Mouse (Mus musculus): ENCODE measurements around the gene Tctn1. TPM values are rescaled to one million over a fixed set of nuclear protein-coding genes. Genes with fewer than 3 reads are reported as not detected.

The Tctn1 gene
- polyA plus RNA-seq, 1 experiment from 2014 or later, result 4.8 TPM

DNA sequence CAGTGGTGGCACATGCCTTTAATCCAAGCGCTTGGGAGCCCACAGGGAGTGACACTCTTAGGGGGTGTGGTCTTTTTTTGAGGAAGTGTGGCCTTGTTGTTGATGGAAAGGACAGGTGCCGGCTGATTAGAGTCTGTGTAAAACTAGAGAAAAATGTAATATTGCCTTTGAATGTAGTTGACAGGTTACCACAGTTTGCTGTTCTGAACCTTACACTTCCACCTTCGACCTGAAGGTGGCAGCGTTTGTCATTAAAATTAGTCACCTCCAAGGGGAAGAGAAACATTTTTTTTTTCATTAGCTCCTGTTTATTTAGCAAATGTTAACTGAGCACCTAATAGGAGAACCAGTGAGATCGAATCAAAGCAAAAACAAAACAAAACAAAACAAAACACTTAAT, 3.6 kb upstream of the Tctn1 start:
- Histone ChIP-seq H3K27ac (no peak overlapping the region), H3K9ac (replicated peaks) (no peak overlapping the region), H3K4me3 (replicated peaks) (no peak overlapping the region), H3K36me3 (no peaks in the 10 kb centered on the region), H3K4me2 (no peak overlapping the region), H3K4me1 (replicated peaks) (peaks cover 9% of the 10 kb centered on the region; the same call in 1 of the 2 replicates), H3K9me3 (no peaks in the 10 kb centered on the region), H3K27me3 (no peaks in the 10 kb centered on the region)
- no peak for ATAC-seq (ENCODE audit: insufficient number of reproducible peaks, insufficient read depth, low FRiP score, low TSS enrichment, low read depth)
- 26% methylated on average over 5 of the region's 5 CpGs for WGBS

DNA sequence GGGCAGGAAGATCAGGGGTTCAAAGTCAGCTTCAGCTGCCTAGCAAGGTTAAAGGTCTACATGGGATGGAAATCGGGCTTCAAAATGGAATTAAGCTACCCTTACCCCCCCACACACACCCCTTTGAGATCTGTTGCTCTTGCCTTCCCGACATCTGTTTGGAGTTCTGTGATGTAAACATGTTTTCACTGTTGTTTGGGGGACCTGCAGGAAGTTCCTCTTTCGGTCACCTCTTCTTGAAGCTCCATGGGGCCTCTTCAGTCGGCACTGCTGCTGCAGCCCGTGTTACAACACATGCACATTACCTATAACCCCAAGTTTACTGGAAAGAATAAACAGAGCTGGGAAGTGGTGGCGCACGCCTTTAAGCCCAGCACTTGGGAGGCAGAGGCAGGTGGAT, 2.9 kb upstream of the Tctn1 start:
- Histone ChIP-seq H3K4me1 (replicated peaks) (peaks cover 9% of the 10 kb centered on the region; the same call in 1 of the 2 replicates), H3K9ac (replicated peaks) (no peak overlapping the region), H3K4me2 (no peak overlapping the region), H3K27me3 (no peaks in the 10 kb centered on the region), H3K27ac (no peak overlapping the region), H3K4me3 (replicated peaks) (no peak overlapping the region), H3K36me3 (no peaks in the 10 kb centered on the region), H3K9me3 (no peaks in the 10 kb centered on the region)
- 72% methylated on average over 7 of the region's 7 CpGs for WGBS
- ATAC-seq (ENCODE audit: insufficient number of reproducible peaks, insufficient read depth, low FRiP score, low TSS enrichment, low read depth), result no peak

GRCm38 (mm10) chr5:122265942-122266341, 1.7 kb upstream of the Tctn1 start:
- Histone ChIP-seq H3K36me3 (peaks cover 2% of the 10 kb centered on the region; the same call in 1 of the 2 replicates), H3K27me3 (no peaks in the 10 kb centered on the region), H3K9ac (replicated peaks) (no peak overlapping the region), H3K27ac (no peak overlapping the region), H3K4me1 (replicated peaks) (peaks cover 9% of the 10 kb centered on the region; the same call in 1 of the 2 replicates), H3K4me2 (no peak overlapping the region), H3K4me3 (replicated peaks) (no peak overlapping the region), H3K9me3 (no peaks in the 10 kb centered on the region)
- WGBS, result 86% methylated on average over 2 of the region's 2 CpGs
- no peak for ATAC-seq (ENCODE audit: insufficient number of reproducible peaks, insufficient read depth, low FRiP score, low TSS enrichment, low read depth)

DNA sequence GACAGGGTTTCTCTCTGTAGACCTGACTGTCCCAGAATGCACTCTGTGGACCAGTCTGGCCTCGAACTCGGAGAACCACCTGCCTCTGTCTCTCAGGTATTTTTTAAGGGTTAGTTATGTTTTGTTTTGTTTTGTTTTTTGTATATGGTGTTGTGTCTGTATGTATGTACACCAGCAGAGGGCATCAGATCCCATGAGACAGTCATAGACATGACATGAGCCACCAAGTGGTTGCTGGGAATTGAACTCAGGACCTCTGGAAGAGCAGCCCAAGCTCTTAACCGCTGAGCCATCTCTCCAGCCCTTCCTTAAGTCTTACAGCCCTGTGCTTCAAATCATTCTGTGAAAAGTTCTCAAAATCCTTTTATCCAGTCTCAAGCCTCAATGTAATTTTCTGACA, 927 bp upstream of the Tctn1 start:
- no peaks in the 10 kb centered on the region for H3K9me3 ChIP-seq
- peaks cover 9% of the 10 kb centered on the region; the same call in 1 of the 2 replicates for H3K4me1 ChIP-seq (replicated peaks)
- H3K27me3 ChIP-seq, result no peaks in the 10 kb centered on the region
- H3K4me2 ChIP-seq, result peak overlapping the region; percentile 72; the same call in 1 of the 2 replicates
- H3K9ac ChIP-seq (replicated peaks), result no peak overlapping the region
- ATAC-seq (ENCODE audit: insufficient number of reproducible peaks, insufficient read depth, low FRiP score, low TSS enrichment, low read depth), result no peak
- H3K4me3 ChIP-seq (replicated peaks), result no peak overlapping the region
- H3K27ac ChIP-seq, result no peak overlapping the region
- 74% methylated on average over 3 of the region's 3 CpGs for WGBS
- H3K36me3 ChIP-seq, result peaks cover 7% of the 10 kb centered on the region; the same call in 1 of the 2 replicates

DNA sequence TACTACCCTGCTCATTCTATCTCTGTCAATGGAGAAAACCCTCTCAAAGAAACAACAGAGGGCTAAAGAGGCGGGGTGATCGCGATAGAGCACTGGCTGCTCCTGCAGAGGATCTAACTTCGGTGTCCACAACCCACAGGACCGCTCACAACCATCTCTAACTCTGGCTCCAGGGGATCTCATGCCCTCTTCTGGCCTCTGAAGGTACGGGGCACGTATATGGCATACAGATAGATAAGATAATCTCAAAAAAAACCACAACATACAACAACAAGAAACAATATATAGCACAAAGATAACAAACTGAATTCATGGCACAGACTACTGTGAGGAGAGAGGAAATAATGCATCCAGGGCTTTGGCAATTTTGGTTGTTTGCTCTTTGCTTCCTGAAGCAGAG, 2.2 kb downstream of the Tctn1 start:
- no peak overlapping the region for H3K9ac ChIP-seq (replicated peaks)
- peaks cover 9% of the 10 kb centered on the region; the same call in 1 of the 2 replicates for H3K4me1 ChIP-seq (replicated peaks)
- H3K36me3 ChIP-seq, result peaks cover 36% of the 10 kb centered on the region
- no peak for ATAC-seq (ENCODE audit: insufficient number of reproducible peaks, insufficient read depth, low FRiP score, low TSS enrichment, low read depth)
- no peaks in the 10 kb centered on the region for H3K27me3 ChIP-seq
- H3K27ac ChIP-seq, result no peak overlapping the region
- no peaks in the 10 kb centered on the region for H3K9me3 ChIP-seq
- 66% methylated on average over 7 of the region's 7 CpGs for WGBS
- no peak overlapping the region for H3K4me2 ChIP-seq
- no peak overlapping the region for H3K4me3 ChIP-seq (replicated peaks)

DNA sequence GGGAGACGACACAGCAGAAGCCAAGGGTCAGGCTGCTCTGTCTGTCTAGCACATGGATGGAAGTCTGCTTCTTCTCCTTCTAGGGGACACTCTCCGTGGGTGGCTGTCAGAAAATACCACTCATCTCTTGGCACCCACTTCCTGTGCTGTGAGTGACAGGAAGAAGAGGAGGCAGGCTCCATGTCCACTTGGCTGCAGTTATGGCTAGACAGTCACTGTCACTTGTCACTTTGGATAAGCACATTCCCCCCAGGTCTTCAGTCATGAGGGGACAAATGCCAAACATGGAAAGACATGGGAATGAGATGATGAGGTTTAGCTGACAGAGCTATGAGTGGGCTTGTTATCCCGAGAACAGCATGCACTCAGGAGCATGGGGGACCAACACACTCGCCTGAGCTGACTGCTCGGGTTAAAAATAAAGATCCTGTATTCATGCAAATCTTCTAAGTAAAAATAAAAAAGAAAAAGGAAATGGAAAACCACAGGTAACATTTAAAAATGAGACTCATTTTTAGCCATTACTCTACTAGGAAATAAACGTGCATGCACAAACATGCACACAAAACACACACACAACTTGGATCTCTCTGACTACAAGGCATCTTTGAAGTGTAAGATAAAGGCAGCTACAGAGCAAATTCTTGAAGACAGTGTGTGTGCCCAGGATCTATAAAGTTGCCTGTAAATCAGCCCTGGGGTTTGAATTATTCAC, 6.1 kb downstream of the Tctn1 start:
- Histone ChIP-seq H3K27ac (no peak overlapping the region), H3K9ac (replicated peaks) (no peak overlapping the region), H3K36me3 (peaks cover 71% of the 10 kb centered on the region), H3K4me2 (no peak overlapping the region), H3K4me1 (replicated peaks) (peaks cover 3% of the 10 kb centered on the region; the same call in 1 of the 2 replicates), H3K4me3 (replicated peaks) (no peak overlapping the region), H3K27me3 (no peaks in the 10 kb centered on the region), H3K9me3 (no peaks in the 10 kb centered on the region)
- WGBS, result 79% methylated on average over 6 of the region's 6 CpGs
- ATAC-seq (ENCODE audit: insufficient number of reproducible peaks, insufficient read depth, low FRiP score, low TSS enrichment, low read depth), result no peak

DNA sequence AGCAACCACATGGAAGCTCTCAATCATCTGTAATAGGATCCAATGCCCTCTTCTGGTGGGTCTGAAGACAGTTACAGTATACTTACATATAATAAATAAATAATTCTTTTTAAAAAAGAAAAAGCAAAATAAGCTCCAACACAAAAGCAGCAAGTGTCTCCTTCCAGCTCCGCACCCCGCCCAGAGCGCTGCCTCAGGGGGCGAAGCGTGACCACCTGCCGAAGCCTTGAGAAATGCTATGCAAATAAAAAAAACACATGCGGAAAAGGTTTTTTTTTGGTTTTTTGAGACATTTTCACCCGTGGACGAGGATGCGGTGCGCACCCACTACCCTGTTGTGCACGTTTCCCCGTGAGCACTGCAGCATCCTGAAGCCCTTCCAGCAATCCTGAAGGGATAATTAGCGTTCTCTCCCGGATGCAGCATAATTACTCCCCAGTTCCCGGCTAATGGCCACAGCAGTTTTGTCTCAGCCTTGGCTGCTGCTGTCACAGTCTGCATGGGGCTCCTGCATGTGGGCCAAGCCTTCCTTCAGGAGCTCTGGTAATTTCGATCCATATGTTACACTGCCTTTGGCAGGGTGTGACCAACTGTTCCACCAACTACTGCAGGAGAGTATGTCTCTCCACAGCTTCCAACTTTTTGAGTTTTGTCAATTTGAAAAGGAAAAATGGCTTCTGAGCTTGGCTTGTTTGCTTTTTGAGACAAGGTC, 12.2 kb downstream of the Tctn1 start:
- Histone ChIP-seq H3K36me3 (peaks cover 81% of the 10 kb centered on the region), H3K4me1 (replicated peaks) (no peaks in the 10 kb centered on the region), H3K4me2 (no peak overlapping the region), H3K4me3 (replicated peaks) (no peak overlapping the region), H3K27me3 (no peaks in the 10 kb centered on the region), H3K27ac (no peak overlapping the region), H3K9me3 (no peaks in the 10 kb centered on the region), H3K9ac (replicated peaks) (no peak overlapping the region)
- 76% methylated on average over 17 of the region's 17 CpGs for WGBS
- ATAC-seq (ENCODE audit: insufficient number of reproducible peaks, insufficient read depth, low FRiP score, low TSS enrichment, low read depth), result no peak

GRCm38 (mm10) chr5:122249281-122249680, 15.0 kb downstream of the Tctn1 start:
- Histone ChIP-seq H3K9me3 (no peaks in the 10 kb centered on the region), H3K4me1 (replicated peaks) (no peaks in the 10 kb centered on the region), H3K27me3 (no peaks in the 10 kb centered on the region), H3K36me3 (peaks cover 58% of the 10 kb centered on the region), H3K9ac (replicated peaks) (no peak overlapping the region), H3K27ac (no peak overlapping the region), H3K4me2 (no peak overlapping the region), H3K4me3 (replicated peaks) (no peak overlapping the region)
- ATAC-seq (ENCODE audit: insufficient number of reproducible peaks, insufficient read depth, low FRiP score, low TSS enrichment, low read depth), result no peak
- WGBS, result 85% methylated on average over 4 of the region's 4 CpGs

- H3K36me3 ChIP-seq, result peaks cover 50% of the 10 kb centered on the region
- H3K27me3 ChIP-seq, result no peaks in the 10 kb centered on the region
- ATAC-seq (ENCODE audit: insufficient number of reproducible peaks, insufficient read depth, low FRiP score, low TSS enrichment, low read depth), result no peak
- 92% methylated on average over 7 of the region's 7 CpGs for WGBS
- H3K4me3 ChIP-seq (replicated peaks), result no peak overlapping the region
- H3K27ac ChIP-seq, result no peak overlapping the region
- H3K4me1 ChIP-seq (replicated peaks), result no peaks in the 10 kb centered on the region
- H3K9me3 ChIP-seq, result no peaks in the 10 kb centered on the region
- H3K9ac ChIP-seq (replicated peaks), result no peak overlapping the region
- no peak overlapping the region for H3K4me2 ChIP-seq
These were observed 16.3 kb downstream of the Tctn1 start for GRCm38 (mm10) chr5:122247934-122248333.

DNA sequence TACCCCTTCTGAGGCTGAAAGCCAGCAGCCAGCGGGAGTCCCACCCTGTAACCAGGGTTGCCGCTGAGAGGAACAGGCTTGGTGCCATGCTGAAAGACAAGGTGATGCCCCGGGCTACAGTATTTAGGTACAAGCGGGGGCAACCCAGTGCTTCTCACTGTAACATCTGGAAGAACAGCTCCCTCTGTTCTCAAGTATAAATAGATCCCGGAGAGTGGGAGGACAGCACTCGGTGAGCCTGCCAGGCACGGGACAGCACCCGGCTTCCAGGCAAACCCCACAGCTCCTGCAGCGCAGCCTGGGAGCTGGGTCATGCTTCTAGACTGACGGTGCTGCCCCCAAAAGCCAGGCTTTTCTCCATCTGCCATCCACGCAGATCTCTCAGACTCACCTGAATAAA, 16.7 kb downstream of the Tctn1 start:
- Histone ChIP-seq H3K36me3 (peaks cover 46% of the 10 kb centered on the region), H3K9ac (replicated peaks) (no peak overlapping the region), H3K4me3 (replicated peaks) (no peak overlapping the region), H3K9me3 (no peaks in the 10 kb centered on the region), H3K4me1 (replicated peaks) (no peaks in the 10 kb centered on the region), H3K27me3 (no peaks in the 10 kb centered on the region), H3K27ac (no peak overlapping the region), H3K4me2 (no peak overlapping the region)
- 86% methylated on average over 11 of the region's 11 CpGs for WGBS
- no peak for ATAC-seq (ENCODE audit: insufficient number of reproducible peaks, insufficient read depth, low FRiP score, low TSS enrichment, low read depth)

DNA sequence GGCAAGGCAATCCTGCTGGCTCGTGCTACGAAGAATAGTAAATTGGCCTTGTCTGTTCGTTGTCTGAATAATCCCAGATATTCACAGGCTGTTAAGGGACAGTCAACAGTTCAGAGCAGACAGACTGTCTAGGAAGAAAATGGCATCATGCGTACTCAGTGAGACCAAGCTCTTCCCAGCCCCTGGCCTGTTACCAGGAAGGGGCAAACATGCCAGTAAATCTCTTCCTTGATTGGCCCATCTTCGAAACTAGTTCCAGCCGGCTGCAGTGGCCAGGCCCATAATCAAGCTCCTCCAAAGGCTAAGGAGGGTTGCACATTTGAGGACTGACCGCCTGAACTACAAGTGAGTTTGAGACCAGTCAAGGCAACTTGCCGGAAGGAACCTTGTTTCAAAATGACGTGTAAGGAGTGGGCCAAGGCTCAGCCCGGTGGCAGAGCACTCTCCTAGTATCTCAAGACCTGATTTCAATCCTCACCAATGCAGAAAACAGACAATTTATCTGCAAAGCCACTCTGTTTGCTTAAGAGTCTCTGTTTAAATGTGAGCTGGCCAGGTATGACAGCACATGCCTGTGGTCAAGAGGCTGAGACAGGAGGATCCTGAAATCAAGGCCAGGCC, 17.6 kb downstream of the Tctn1 start:
- ATAC-seq (ENCODE audit: insufficient number of reproducible peaks, insufficient read depth, low FRiP score, low TSS enrichment, low read depth), result no peak
- WGBS, result 79% methylated on average over 10 of the region's 10 CpGs

More for the DNA sequence above, 17.6 kb downstream of the Tctn1 start:
- peaks cover 50% of the 10 kb centered on the region for H3K36me3 ChIP-seq
- no peak overlapping the region for H3K4me2 ChIP-seq
- no peaks in the 10 kb centered on the region for H3K27me3 ChIP-seq
- H3K4me1 ChIP-seq (replicated peaks), result no peaks in the 10 kb centered on the region
- no peak overlapping the region for H3K27ac ChIP-seq
- H3K9ac ChIP-seq (replicated peaks), result no peak overlapping the region
- no peaks in the 10 kb centered on the region for H3K9me3 ChIP-seq
- no peak overlapping the region for H3K4me3 ChIP-seq (replicated peaks)

All from limb, embryonic 12.5 days (tissue).